Mouse (Mus musculus): Measurements from ENCODE around the gene Mapk14. TPM values are rescaled to one million over a fixed set of nuclear protein-coding genes. Genes with fewer than 3 reads are reported as not detected.

Mapk14 gene
- 40.8 and 42.7 TPM in 2 replicates for polyA plus RNA-seq (2016; fragmentation: Nextera tagmentation; extraction: Ambion mirVana)

DNA sequence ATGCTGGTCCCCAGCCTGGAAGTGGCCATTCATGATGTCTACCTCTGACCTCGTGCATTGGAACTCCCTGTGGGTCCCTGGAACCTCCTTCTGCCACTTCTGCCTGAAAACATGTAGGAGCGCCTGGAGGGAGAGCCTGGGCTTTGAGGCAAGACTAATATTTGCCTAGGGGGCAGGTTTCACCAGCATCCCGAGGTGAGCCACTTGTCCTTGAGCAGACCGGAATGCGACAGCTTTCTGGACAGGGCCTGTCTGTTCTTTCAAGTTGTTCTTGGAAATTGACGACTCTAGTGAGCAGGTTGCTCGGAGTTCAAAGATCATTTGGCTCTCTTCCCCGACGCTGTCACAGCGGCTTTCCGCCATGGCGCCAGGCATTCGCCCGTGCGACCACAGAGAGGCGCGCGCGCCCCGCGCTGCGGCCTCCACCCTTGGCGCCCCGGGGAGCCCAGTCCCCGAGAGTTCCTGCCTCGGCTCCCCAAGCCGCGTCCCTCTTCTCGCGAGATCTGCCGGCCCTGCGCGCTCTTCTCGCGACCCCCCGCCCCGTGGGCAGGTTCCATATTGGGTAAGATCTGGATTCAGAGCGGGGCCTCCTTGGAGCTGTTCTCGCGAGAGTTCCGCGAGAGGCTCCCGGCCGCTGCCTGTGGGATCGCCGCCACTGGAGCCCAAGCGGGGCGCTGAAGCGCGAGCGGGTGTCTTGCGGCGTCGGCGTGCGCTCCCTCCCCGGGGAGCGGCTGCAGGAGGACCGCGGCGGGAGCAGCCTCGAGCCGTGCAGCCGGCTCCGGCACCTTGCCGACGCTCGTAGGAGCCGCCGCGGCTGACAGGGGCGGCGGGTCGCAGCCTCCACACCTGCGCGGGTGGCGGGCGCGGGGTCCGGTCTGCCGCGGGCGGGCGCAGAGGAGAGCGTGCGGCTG lies at the start of gene Mapk14:
TSS of gene Mapk14 (plus strand) at position 554 of the 911 bp plus-strand sequence.
- Histone ChIP-seq H3K9me3 (no peaks in the 10 kb centered on the region), H3K4me1 (peaks cover 27% of the 10 kb centered on the region), H3K9ac (peak within 1 kb of the TSS; percentile 85), H3K4me3 (peak within 1 kb of the TSS; percentile 97), H3K27me3 (replicated peaks) (peaks cover 7% of the 10 kb centered on the region), H3K27ac (peak within 1 kb of the TSS; percentile 92), H3K4me2 (replicated peaks) (peak within 1 kb of the TSS; percentile 77), H3K36me3 (no peaks in the 10 kb centered on the region)
- peak; percentile 94 for ATAC-seq (ENCODE audit: low FRiP score, low read depth)
- under 1% methylated on average over 85 of the region's 86 CpGs for WGBS

DNA sequence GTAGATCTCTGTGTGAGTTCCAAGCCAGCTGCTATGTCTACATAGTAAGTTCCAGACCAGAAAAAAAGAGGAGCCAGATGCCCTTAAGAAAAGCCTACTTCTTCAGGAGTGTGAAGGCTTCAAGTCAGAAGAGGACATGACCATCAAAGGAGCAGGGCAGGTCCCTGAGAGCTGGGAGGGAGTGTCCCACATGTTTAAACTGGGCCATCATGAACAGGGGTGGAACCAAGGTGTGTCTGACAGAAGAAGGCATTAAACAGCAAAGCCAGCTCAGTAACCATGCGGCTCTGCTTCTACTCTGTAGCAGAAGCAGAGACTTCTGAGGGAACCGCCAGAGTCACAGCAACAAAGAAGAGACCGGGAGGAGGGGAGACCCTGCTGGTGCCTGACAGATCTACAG lies 47.4 kb upstream of the Mapk14 start:
- ATAC-seq (ENCODE audit: low FRiP score, low read depth) = no peak
- Histone ChIP-seq H3K27me3 (replicated peaks) (no peaks in the 10 kb centered on the region), H3K9ac (no peak overlapping the region), H3K36me3 (no peaks in the 10 kb centered on the region), H3K9me3 (no peaks in the 10 kb centered on the region), H3K4me1 (no peaks in the 10 kb centered on the region), H3K4me2 (replicated peaks) (no peak overlapping the region), H3K4me3 (no peak overlapping the region), H3K27ac (no peak overlapping the region)
- 37% methylated on average over 3 of the region's 3 CpGs for WGBS

DNA sequence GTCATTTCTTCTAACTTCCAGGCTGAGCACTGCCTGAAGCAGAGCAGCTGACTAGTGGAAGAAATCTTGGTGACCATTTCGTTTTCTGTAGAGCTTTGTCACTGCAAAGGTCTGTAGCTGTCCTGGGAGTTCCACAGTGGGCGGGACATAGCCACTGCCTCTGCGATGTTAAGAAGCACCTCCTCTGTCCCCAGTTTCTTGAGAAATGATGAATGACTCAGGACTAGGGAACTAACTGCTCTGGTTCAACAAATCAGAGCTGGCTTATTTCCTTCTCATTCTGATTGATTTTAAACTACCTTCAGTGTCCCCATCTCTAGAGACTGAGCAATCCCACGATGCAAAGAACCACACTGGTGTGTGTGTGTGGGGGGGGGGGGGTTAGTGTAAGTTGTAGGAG lies 47.0 kb upstream of the Mapk14 start:
- H3K4me3 ChIP-seq = no peak overlapping the region
- no peak overlapping the region for H3K9ac ChIP-seq
- no peaks in the 10 kb centered on the region for H3K27me3 ChIP-seq (replicated peaks)
- no peak overlapping the region for H3K27ac ChIP-seq
- WGBS = 51% methylated on average over 4 of the region's 4 CpGs
- ATAC-seq (ENCODE audit: low FRiP score, low read depth) = no peak
- no peaks in the 10 kb centered on the region for H3K36me3 ChIP-seq
- no peaks in the 10 kb centered on the region for H3K9me3 ChIP-seq
- no peak overlapping the region for H3K4me2 ChIP-seq (replicated peaks)
- H3K4me1 ChIP-seq = no peaks in the 10 kb centered on the region

DNA sequence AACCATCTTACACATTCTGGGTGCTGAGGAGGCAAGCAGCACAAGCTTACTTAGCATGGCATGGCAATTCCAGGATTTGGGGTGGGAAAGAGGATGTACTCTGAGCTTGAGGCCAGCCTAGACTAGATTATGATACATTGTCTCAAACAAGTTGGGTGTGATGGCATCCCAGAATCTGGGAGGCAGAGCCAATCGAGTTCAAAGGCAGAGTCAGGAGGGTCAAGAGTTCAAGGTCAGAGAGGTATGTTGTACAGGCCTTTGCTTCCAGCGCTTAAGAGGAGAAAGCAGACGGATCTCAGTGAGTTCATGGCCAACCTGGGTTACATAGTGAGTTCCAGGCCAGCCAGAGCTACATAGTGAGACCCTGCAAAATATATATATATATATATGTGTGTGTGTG lies 44.9 kb upstream of the Mapk14 start:
- no peaks in the 10 kb centered on the region for H3K4me1 ChIP-seq
- H3K9ac ChIP-seq = no peak overlapping the region
- no peaks in the 10 kb centered on the region for H3K36me3 ChIP-seq
- H3K4me2 ChIP-seq (replicated peaks) = no peak overlapping the region
- H3K9me3 ChIP-seq = no peaks in the 10 kb centered on the region
- no peak for ATAC-seq (ENCODE audit: low FRiP score, low read depth)
- no peaks in the 10 kb centered on the region for H3K27me3 ChIP-seq (replicated peaks)
- no peak overlapping the region for H3K4me3 ChIP-seq
- H3K27ac ChIP-seq = no peak overlapping the region
- 83% methylated on average over 3 of the region's 3 CpGs for WGBS

DNA sequence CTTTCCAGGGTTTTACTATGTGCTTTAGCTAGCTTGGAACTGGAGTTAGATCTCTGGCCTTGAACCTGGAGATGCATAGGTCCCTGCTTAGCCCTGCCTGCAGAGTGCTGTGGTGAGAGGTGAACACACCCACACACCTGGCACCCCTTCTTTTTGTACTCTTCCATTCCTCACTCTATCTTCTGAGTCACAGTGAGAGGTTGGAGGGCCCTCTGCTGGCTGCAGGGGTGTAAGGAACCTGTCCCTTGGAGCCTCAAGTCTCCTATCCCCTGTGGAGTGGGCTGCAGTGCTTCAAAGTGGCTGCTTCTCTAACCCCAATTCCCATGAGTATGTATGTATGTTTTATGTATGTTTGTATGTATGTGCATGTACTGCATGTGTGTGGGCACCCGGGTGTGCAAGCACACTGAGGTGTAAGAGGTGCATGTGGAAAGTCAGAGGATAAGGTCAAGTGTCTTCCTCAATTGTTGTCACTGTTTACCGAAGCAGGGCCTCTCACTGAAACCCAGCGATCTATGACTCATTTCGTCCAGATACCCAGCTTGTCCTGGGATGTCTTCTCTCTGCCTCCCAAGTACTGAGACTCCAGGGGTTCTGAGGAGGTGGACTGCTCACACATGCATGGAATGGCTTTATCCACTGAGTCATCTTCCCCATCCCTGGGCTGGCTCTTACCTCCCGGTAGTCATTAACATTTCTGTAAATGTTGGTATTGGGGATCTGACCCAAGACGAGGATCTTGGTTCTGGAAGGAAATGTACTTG lies 42.3 kb upstream of the Mapk14 start:
- no peaks in the 10 kb centered on the region for H3K36me3 ChIP-seq
- H3K9ac ChIP-seq = no peak overlapping the region
- 53% methylated on average over 6 of the region's 6 CpGs for WGBS
- H3K4me2 ChIP-seq (replicated peaks) = no peak overlapping the region
- no peak for ATAC-seq (ENCODE audit: low FRiP score, low read depth)
- H3K27ac ChIP-seq = no peak overlapping the region
- H3K4me1 ChIP-seq = no peaks in the 10 kb centered on the region
- no peak overlapping the region for H3K4me3 ChIP-seq
- no peaks in the 10 kb centered on the region for H3K9me3 ChIP-seq
- no peaks in the 10 kb centered on the region for H3K27me3 ChIP-seq (replicated peaks)

DNA sequence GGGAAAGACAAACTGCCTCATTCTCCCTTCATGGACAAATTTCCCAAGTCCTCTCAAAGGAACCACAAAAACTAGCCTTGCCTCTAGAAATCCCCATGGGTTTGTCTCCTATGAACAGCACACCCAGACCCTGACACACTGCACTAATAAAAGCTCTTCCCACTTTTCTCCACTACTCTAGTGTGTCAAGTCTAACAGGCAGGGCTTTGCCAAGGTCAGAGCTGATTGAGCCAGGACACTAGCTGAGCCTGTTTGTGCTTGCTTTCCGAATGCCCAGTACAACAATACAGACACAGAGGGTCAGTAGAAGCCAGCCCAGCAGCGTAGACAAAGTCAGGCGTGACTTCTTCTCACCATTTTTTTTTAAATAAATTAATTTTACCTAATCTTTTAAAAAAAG lies 40.9 kb upstream of the Mapk14 start:
- H3K9me3 ChIP-seq = no peaks in the 10 kb centered on the region
- no peaks in the 10 kb centered on the region for H3K4me1 ChIP-seq
- ATAC-seq (ENCODE audit: low FRiP score, low read depth) = no peak
- H3K4me2 ChIP-seq (replicated peaks) = no peak overlapping the region
- no peak overlapping the region for H3K27ac ChIP-seq
- no peaks in the 10 kb centered on the region for H3K36me3 ChIP-seq
- no peak overlapping the region for H3K4me3 ChIP-seq
- no peak overlapping the region for H3K9ac ChIP-seq
- H3K27me3 ChIP-seq (replicated peaks) = no peaks in the 10 kb centered on the region
- 82% methylated on average over 3 of the region's 3 CpGs for WGBS

DNA sequence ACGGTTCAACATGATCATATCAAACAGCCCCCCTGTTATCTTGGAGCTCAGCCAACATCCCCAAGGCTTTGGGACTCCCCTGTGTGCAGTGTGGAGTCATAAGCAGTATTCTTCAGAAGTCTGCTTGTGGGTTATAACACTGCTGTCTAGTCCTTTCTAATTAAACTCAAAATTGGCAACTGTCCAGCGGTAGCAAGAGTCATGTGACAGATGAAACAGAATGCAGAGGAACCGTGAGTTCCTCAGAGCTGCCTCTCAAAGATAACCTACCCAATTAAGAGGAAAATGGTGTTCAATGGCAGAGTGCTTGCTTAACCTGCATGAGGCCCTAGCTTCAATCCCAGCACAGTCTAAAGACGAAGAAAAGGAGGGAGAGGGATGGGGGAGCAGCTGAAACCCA lies 33.2 kb upstream of the Mapk14 start:
- 61% methylated on average over 4 of the region's 4 CpGs for WGBS
- Histone ChIP-seq H3K4me1 (no peaks in the 10 kb centered on the region), H3K9me3 (no peaks in the 10 kb centered on the region), H3K9ac (no peak overlapping the region), H3K27me3 (replicated peaks) (no peaks in the 10 kb centered on the region), H3K27ac (no peak overlapping the region), H3K4me3 (no peak overlapping the region), H3K36me3 (no peaks in the 10 kb centered on the region), H3K4me2 (replicated peaks) (no peak overlapping the region)
- ATAC-seq (ENCODE audit: low FRiP score, low read depth) = no peak

DNA sequence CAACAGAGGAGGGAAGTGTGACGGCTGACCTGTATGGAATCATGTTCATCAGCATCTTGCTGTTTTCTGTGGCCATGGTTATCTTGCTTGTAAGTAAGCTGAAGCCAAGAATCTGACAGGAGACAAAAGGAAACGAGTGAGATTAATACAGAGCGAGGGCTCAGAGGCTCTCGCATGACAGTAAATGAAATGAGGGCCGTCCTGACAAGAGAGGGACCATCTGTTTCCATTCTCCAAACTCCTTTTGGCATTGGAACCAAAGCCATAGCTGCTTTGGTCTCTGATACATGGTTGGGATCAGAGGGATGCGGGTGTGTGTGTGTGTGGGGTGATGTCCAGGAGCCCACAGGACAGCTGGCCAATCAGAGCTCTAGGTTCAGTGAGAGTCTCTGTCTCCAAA lies 31.6 kb upstream of the Mapk14 start:
- H3K4me1 ChIP-seq = no peaks in the 10 kb centered on the region
- no peaks in the 10 kb centered on the region for H3K9me3 ChIP-seq
- H3K4me2 ChIP-seq (replicated peaks) = no peak overlapping the region
- no peak for ATAC-seq (ENCODE audit: low FRiP score, low read depth)
- 77% methylated on average over 6 of the region's 6 CpGs for WGBS
- H3K27ac ChIP-seq = no peak overlapping the region
- H3K9ac ChIP-seq = no peak overlapping the region
- no peaks in the 10 kb centered on the region for H3K36me3 ChIP-seq
- H3K27me3 ChIP-seq (replicated peaks) = no peaks in the 10 kb centered on the region
- no peak overlapping the region for H3K4me3 ChIP-seq

DNA sequence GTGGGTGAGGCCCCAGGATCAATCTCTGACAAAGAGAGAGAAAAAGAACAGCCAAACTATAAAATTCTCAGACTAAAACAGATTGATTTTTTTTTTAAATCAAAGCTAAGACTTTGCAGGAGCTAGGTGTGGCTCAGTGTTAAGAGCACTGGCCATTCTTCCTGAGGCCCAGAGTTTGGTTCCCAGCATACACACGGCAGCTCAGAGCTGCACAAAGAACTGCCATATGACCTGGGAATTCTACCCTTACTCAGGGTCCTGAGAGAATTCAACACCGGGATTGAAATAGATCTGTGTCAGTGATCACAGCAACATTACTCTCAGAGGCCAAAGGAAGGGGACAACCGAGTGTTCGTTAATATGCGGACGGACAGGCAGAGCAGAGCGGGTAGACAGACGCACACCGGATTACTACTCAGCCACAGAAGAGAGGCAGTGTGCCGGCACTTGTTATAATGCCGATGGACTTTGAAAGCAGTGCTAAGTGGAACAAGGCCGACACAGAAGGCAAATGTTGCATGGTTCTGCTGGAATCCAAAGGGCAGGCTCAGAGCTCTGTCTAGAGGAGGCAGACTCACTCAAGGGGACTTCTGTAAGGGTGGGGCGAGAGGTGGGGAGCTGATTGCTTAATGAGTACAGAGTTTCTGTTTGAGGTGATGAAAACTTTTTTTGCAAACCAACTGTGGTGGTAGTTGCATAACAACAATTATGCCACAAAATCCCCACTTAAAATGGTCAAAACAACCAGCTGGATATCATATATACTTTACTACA lies 8.6 kb upstream of the Mapk14 start:
- no peaks in the 10 kb centered on the region for H3K36me3 ChIP-seq
- H3K4me3 ChIP-seq = no peak overlapping the region
- no peak overlapping the region for H3K27ac ChIP-seq
- H3K27me3 ChIP-seq (replicated peaks) = no peaks in the 10 kb centered on the region
- WGBS = 86% methylated on average over 13 of the region's 13 CpGs
- no peaks in the 10 kb centered on the region for H3K4me1 ChIP-seq
- H3K4me2 ChIP-seq (replicated peaks) = no peak overlapping the region
- no peak overlapping the region for H3K9ac ChIP-seq
- H3K9me3 ChIP-seq = no peaks in the 10 kb centered on the region
- no peak for ATAC-seq (ENCODE audit: low FRiP score, low read depth)

DNA sequence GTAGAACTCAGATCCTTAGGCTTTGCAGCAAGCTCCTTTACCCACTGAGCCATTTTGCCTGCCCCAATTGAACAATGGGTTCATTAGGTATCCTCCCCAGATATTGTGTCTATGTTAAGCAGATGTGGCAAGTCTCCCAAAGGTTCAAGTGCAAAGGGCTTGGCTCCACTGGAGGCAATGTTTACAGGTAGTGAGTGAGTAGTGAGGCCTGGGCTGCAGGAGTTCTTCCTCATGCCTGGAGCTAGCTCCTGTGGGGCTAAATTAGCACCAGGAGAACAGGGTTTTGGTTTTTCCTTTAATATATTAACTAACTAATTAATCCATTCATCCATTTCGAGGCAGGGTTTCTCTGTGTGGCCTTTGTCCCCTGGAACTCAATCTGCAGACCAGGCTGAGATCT lies 7.5 kb upstream of the Mapk14 start:
- no peaks in the 10 kb centered on the region for H3K27me3 ChIP-seq (replicated peaks)
- H3K4me1 ChIP-seq = no peaks in the 10 kb centered on the region
- 50% methylated on average over 1 of the region's 1 CpGs for WGBS
- ATAC-seq (ENCODE audit: low FRiP score, low read depth) = no peak
- H3K4me2 ChIP-seq (replicated peaks) = no peak overlapping the region
- H3K9ac ChIP-seq = no peak overlapping the region
- no peaks in the 10 kb centered on the region for H3K36me3 ChIP-seq
- no peaks in the 10 kb centered on the region for H3K9me3 ChIP-seq
- H3K4me3 ChIP-seq = no peak overlapping the region
- H3K27ac ChIP-seq = no peak overlapping the region

DNA sequence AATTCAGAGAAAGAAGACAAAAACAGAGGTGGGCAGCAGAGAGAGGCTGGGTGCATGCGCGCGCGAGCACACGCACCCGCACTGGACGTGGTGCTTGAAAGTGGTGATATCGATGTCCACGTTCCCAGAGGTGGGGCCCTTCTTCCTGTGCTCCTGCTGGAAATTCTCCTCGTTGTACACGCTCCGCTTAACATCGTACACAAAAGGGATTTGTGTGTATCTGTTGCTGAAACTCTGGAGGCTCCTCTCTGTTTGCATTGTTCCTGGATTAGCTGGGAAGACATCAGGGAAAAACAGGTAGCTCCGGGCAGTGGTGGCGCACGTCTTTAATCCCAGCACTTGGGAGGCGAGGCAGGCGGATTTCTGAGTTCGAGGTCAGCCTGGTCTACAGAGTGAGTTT lies 6.5 kb upstream of the Mapk14 start:
- Histone ChIP-seq H3K9me3 (no peaks in the 10 kb centered on the region), H3K36me3 (no peaks in the 10 kb centered on the region), H3K4me3 (no peak overlapping the region), H3K27ac (no peak overlapping the region), H3K27me3 (replicated peaks) (peaks cover 7% of the 10 kb centered on the region), H3K4me2 (replicated peaks) (no peak overlapping the region), H3K9ac (no peak overlapping the region), H3K4me1 (peaks cover 5% of the 10 kb centered on the region)
- WGBS = 81% methylated on average over 19 of the region's 19 CpGs
- no peak for ATAC-seq (ENCODE audit: low FRiP score, low read depth)

DNA sequence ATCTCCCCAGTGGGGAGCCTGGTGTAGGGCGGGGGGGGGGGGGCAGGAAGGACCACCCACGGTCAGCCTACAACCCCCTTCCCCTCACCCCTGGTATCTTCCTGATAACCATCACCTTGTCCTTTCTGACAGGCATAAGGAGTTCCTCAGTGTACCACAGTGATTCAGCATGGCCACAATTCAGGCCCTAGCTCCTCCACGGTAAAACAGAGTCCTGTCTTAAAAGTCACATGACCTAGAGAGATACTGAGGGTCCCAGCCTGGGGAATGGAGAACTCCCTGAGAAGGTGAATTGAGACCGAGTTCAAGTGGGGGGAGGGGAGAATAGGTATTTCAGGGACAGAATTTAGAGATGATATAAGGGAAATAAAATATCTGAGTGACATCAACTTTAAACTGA lies 3.8 kb upstream of the Mapk14 start:
- H3K27ac ChIP-seq = no peak overlapping the region
- ATAC-seq (ENCODE audit: low FRiP score, low read depth) = no peak
- H3K27me3 ChIP-seq (replicated peaks) = peaks cover 7% of the 10 kb centered on the region
- no peak overlapping the region for H3K4me2 ChIP-seq (replicated peaks)
- H3K9me3 ChIP-seq = no peaks in the 10 kb centered on the region
- H3K9ac ChIP-seq = no peak overlapping the region
- no peaks in the 10 kb centered on the region for H3K36me3 ChIP-seq
- WGBS = 51% methylated on average over 4 of the region's 4 CpGs
- peaks cover 10% of the 10 kb centered on the region for H3K4me1 ChIP-seq
- no peak overlapping the region for H3K4me3 ChIP-seq

Measured in neural tube, embryonic 12.5 days (tissue).